Mouse (Mus musculus) liver, embryonic 14 days (tissue): Measurements from ENCODE around the gene 9930022D16Rik. TPM values are rescaled to one million over a fixed set of nuclear protein-coding genes. Genes with fewer than 3 reads are reported as not detected.

ENCODE experiments used
- polyA plus RNA-seq: library from polyadenylated mRNA; depleted of rRNA; stranded (reverse); fragments of >200 nt; gene quantifications from 2 replicates; pipeline ENCODE4 v1.2.3, GENCODE M21; 2012; rRNA removed

The 9930022D16Rik gene
- not detected in 2 replicates for polyA plus RNA-seq

GRCm38 (mm10) chr11:109413617-109414016 lies at the start of gene 9930022D16Rik:
Gene 9930022D16Rik, plus strand, starts transcription at chr11:109413917.

GRCm38 (mm10) chr11:109425392-109426271 lies 11.9 kb downstream of the 9930022D16Rik start, which contains the start of gene Amz2:
Gene Amz2, plus strand, starts transcription at chr11:109425946.

Other genes with a start within 250 kb of the 9930022D16Rik start
- gene Rgs9, start 115.8 kb upstream of the 9930022D16Rik start, polyA plus RNA-seq, result 0.06 and 0.08 TPM in 2 replicates
- gene Gna13, start 51.1 kb upstream of the 9930022D16Rik start, polyA plus RNA-seq, result 9.0 and 10.1 TPM in 2 replicates
- 13.3 and 13.7 TPM in 2 replicates for gene Amz2, start 12.0 kb downstream of the 9930022D16Rik start, polyA plus RNA-seq
- 2.1 and 2.7 TPM in 2 replicates for gene Arsg, start 59.5 kb downstream of the 9930022D16Rik start, polyA plus RNA-seq
- 5.3 and 9.4 TPM in 2 replicates for gene Slc16a6, start 59.7 kb downstream of the 9930022D16Rik start, polyA plus RNA-seq
- 12.8 TPM in 2 replicates for gene Wipi1, start 198.1 kb downstream of the 9930022D16Rik start, polyA plus RNA-seq
- gene Prkar1a, start 235.5 kb downstream of the 9930022D16Rik start, polyA plus RNA-seq, result 43.5 and 48.6 TPM in 2 replicates